Mouse (Mus musculus) erythroblast, embryonic 14.5 days (primary cell): ENCODE measurements around the gene Pcca.

ENCODE experiments used
- GATA1 ChIP-seq: IDR thresholded peaks from 2 replicates; pipeline ENCODE4 v1.6.1; 2012; ENCODE audit warnings: low read length, inconsistent platforms, mixed read lengths
- TAL1 ChIP-seq: IDR thresholded peaks from 3 replicates; pipeline ENCODE4 v1.6.1; 2012; ENCODE audit warnings: low read length, inconsistent platforms, mixed read lengths

DNA sequence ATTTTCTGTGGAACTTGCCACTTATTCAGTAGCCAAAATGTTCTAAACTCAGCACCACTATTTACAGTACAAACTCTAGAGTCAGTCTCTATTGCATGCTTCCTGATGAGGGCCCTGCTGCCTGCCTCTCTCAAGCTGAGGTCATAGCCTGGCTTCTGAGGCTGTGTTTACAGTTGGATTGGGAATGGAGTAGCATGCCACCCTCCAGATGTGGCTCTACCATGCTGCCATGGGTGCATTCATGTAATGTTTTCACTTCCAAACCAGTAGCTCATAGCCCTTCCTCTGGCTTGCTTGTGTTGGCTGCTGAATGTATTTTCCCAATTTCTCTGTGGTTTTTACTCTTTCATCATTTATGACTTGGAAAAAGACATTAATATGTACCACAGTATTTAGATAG lies 181.9 kb downstream of the Pcca start:
- TF ChIP-seq TAL1 (no peak), GATA1 (no peak)
